Mouse (Mus musculus) lung, postnatal 0 days (tissue): ENCODE measurements around the gene Taf1a.

ENCODE experiments used
- CTCF ChIP-seq: IDR thresholded peaks from 2 replicates; pipeline ENCODE4 v1.5.1; 2016; ENCODE audit warnings: antibody characterized with exemption, mild to moderate bottlenecking
- EP300 ChIP-seq: IDR thresholded peaks from 2 replicates; pipeline ENCODE4 v1.6.1; 2016; ENCODE audit warnings: antibody characterized with exemption, mild to moderate bottlenecking, control low read depth

GRCm38 (mm10) chr1:183381816-183382215, 7.0 kb upstream of the Taf1a start:
- no peak for TF ChIP-seq CTCF
- TF ChIP-seq EP300 = no peak
